Mouse (Mus musculus) cerebellum, postnatal 10 days (tissue): Measurements from ENCODE around the gene Mcm3.
A peak's percentile ranks its signal among the peaks of the same experiment; 100 is the strongest.
"Not testable (repeated sequence)": the region's sequence is repeated elsewhere in the genome, so short reads cannot be mapped to it uniquely, and the experiment has no call there.

Experiments used
- DNase-seq, 2 experiments: peaks; one replicate each; pipeline ENCODE4 v3.0.0; 2021; ENCODE audit warnings: mixed read lengths in 2 of 2

Mcm3 gene

DNA sequence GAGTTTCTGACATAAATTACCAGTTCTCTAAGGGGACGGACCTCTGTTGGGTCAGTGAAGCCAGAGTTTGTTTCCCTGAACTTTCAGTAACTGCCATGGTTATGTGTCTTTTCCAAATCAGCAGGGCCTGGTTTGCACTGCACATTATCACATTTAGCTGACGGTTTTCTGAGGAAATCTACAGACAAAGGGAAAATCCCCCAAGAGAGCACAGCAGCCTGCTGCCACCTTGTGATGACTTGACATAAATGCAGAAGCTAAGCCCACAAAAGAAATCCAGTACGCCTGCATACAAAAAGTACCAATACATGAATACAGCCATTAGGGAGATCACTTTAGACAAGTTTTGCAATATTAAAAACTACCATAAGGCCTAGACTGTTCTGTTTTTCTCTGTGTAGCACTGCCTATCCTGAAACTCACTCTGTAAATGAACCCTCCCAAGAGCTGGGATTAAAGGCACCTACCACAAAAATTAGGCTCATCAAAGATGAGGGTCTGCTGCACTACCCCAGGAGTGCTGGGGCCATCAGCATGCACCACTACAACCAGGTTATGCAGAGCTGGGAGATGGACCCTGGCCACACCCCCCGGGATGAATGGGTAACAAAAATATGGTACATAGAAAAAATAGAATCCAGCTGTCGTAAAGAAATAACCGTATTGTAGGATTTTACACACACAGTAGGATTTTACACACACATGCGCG lies 18.3 kb downstream of the Mcm3 start:
- peak; percentile 37 to 39 for DNase-seq

DNA sequence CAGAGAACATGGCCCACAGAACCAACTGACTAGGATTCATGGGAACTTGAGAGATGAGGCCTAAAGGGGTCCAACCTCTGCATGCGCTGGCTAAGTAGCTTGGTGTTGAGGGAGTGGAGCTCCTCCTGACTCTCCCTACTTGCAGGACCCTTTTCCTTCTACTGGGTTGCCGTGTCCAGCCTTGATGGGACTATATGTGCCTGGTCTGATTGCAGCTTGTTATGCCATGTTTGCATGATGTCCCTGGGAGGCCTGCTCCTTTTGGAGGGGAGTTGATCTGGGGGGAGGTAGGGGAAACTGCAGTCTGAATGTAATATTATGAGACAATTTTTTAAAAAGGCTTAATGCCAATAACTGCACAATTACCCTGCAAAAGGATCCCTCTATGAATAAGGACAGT lies 18.8 kb downstream of the Mcm3 start:
- no peak for DNase-seq

DNA sequence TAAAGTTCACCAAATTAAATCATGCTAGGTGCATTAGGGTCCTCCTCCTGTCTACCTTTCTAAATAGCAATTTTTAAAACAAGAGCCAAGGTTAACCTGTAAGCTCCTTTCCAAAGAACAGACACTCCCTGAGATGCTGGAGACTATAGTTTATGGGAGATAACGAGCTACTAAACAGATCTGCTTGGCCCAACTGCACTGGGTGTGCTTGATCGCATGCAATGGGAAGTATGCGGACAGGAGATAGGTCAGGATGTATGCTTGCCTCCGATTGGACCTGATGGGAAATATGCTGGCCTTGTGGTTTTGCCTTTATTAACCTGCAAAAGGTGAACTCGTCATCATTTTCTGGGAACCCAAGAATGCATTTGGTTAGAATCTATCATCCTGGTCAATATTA lies 24.9 kb downstream of the Mcm3 start:
- DNase-seq, result no peak

DNA sequence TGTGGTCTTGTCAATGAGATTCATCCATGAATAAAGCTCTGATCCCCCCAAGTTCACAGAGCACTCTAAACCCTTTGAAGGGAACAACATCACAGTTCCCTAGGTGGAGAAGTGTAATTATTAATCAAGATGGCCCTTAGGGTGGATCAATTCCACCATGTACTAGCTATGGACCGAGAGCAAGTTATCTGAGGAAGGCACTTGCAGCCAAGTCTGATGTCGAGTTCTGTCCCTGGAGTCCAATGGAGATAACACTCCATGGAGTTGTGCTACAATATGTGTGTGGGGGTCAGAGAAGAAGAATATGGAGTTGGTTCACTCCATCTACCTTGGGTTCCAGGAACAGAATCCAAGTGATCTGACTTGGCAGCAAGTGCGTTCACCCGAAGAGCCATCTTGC lies 25.4 kb downstream of the Mcm3 start:
- no peak for DNase-seq

DNA sequence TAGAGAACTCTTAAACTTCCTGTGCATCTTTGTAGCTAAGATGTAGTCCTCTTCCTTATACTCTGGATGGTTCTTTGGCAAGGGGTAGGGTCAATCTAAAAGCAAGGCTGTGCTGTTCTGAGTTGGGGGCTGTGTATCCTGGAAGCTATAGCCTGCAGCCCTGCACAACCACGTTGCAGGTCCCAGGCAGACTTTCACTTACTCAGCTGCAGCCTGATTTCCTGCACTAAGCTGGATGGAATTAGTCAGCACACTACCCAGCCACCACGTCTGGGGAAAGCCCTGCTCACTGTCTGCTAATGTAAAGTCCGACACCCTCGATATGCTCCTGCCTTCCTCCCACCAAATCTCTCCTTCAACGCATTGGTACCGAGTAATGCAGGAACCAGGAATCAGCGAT lies 28.7 kb downstream of the Mcm3 start:
- no peak for DNase-seq

DNA sequence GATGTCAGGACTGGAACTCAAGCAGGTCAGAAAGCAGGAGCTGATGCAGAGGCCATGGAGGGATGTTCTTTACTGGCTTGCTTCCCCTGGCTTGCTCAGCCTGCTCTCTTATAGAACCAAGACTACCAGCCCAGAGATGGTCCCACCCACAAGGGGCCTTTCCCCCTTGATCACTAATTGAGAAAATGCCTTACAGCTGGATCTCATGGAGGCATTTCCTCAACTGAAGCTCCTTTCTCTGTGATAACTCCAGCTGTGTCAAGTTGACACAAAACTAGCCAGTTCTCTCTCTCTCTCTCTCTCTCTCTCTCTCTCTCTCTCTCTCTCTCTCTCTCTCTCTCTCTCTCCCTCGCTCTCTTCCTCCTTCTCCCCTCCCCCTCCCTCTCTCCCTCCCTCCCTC lies 29.6 kb downstream of the Mcm3 start, which contains the start of gene Il17f:
TSS of gene Il17f (minus strand) at position 101 of the 400 bp plus-strand sequence.
- not testable (repeated sequence) for DNase-seq

DNA sequence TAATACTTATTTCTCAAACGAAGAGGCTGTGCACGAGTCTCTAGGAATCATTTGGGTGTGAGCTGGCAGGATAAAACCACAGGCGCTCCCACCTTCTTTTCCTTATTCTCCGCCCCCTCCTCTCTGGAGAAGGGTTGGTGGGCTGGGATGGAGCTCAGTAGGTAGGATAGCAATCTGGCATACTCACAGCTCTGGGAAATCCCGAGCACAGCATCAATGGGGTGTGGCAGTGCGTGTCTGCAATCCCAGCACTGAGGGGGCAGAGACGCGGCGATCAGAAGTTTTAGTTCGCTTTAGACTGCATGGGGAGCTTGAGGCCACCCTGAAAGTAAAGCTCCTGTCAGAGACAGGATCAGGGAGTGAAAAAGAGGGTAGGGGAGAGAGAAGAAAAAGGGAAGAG lies 31.7 kb downstream of the Mcm3 start:
- no peak for DNase-seq

DNA sequence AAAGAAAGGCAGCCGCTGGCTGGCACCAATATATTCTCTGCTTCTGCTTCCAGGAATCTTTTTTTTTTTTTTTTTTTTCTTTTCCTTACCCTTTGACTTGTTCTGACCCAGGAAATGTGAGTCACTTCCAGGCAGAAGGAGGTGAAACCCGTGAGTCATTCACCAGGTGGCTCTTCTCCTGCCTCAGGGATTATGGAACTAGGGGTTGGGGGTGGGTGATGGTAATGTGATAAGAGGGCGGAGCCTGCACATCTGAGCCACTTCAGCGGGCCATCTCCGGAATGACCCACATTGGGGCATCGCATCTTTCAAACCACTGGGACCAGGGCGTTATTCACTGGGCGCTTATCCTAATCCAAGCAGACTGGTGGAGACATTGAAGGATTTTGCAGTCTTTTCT lies 33.1 kb downstream of the Mcm3 start:
- DNase-seq, result no peak

DNA sequence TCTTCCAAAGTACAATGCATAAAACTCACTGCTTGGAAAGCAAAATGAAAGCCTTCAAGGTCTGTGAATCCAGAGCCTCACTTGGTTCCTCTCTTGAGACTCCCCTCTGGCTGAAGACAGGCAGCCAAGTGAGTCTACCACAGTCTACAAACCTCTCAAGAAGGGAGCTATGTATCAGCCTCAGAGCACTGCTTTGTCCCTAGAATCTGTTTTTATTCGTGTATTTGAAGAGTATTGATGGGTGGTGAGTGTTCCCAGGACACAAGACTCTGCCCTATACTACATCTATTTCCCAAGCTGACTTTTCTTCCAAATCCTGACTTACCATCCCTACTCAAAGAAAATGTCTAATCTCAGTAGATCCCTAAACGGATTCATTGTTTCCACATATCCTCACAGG lies 41.7 kb downstream of the Mcm3 start:
- DNase-seq, result no peak

DNA sequence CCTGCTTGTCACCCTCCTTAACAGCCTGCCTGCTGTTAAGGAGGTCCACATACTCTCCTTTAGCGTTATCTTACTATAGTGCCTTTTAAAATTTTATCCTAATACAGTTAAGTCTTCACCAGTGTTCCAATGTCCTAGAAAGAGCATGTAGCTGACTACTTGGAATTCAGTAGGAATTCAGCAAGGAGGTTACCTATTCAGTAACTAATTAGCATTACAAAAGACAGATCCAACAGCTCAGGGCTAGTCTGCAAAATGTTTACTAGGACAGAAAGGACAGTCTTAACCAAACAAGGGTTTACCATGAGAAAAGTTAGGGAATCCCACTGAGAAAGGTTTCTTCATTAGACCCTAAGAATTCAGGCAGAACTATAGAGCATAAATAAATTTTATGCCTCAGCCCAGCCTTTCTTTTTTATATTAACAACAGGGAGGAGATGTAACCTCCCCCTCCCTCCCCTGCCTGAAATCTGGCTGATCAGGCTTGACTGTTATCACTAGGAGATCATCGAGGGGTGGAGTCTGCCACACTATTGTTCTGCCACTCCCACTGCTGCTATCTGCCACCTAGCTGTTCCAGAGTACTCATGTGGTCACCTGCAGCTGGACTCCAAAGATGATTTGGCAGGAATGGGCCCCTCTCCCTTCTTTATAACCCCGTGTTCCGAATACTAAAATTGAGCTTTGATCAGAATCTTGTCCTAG lies 45.9 kb downstream of the Mcm3 start:
- not testable (repeated sequence) for DNase-seq

DNA sequence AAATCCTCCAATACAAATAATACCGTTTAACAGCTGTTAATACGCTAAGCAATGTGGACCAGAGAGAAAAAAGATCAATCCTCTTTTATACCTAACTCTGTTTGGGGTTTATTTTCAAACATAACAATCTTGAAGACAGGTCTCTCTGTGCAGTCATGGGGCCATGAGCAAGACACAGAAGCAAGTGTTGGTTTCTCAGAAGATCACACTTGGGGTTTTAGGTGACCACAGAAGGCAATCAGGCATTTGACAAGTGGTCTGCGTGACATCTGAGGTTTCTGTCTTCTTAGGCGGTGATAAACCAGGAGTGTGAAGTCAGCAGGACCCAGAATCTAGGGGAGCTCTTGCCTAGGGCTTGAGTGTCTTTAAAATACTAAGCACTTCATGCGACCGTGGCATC lies 53.6 kb downstream of the Mcm3 start:
- DNase-seq, result no peak

DNA sequence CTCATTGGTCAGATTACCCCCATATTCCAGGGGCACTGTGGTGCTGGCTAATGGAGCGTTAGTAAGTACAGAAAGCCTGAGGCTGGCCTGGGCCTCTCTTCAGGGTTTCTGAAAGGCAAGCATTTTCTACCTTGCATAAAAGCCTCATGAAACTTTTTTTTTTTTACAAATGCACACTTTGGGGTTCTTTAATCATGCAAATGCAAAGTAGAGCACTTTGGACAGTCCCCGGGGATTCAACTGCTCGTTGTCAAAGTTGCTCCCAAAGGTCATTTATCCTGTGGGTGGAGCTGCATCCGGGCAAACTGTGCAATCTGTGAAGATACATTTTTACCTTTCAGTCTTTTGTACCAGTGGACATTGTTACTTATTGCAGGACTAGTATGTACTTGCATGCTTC lies 58.7 kb downstream of the Mcm3 start:
- no peak for DNase-seq

DNA sequence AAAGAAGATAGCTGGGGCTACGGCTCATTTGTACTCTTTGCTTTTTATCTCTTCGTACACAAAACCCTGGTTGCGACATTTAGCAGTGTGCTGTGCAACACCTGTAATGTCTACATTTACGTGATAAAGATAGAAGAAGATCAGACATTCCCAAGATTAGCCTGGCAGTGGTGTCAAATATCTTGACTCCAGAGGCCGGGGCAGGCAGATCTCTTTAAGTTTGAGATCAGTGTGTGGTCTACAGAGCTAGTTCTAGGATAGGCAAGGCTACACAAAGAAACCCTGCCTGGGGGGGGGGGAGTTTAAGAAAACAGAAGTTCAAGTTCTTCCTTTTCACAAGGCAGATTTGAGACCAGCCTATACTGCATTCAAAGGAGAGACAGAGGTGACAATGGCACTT lies 59.8 kb downstream of the Mcm3 start:
- DNase-seq, result no peak

DNA sequence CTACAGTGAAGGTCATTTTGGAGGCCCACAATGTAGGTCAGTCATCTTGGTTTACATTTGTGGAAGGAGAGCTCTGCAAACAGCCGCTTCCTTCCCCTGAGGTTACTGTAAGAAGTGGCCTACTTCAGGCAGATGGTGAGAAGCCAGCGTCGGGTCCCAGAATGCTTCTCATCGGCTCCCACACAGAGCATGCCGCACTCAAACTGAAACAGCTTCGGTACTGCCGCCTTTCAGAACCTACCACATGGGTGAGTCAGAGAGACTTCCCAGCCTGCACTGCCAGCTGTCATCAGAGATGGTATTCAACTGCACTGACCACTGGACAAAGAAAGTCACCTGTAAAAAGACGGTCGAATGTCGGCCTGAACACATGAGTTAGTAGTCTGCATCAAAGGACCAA lies 60.3 kb downstream of the Mcm3 start:
- no peak for DNase-seq

DNA sequence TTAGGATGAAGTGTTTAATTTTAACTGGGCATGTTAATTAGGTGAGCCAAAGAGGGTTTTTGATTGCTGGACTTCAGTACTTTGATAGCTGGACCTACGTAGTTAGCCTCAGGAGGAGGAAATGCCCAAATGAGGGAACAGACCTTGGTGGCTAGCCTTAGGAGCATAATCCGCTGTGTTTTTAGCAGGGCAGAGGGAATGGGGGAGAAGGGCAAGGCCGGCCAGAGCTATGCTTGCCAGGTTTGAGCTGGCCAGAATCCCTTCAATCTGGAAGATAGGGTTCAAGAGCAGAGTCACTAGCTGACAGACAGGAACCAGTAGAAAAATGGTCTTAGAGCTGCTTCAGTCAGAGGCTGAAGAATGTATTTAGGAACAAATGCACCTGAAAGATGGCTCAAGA lies 62.5 kb downstream of the Mcm3 start:
- peak in 1 of 2 experiments; percentile 4 for DNase-seq

DNA sequence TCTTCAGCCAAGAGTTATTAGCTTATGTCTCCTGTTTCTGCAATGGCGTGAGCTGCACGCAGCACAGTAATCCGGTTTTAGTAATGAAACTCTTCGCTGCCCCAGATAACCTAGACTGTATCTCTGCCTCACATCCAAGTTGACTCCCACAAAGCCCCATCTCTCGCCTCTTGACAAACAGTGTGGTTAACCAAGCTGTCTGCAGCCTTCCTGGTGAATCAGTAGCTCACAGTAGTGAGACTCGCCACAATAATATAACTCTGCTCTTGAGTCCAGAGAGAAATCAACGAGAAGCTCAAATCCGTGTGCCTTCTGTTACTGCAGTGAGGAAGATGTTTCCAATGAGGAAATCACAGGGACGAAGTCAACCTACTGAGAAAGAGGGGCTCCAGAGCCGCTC lies 65.7 kb downstream of the Mcm3 start:
- DNase-seq, result no peak
